Mouse (Mus musculus): ENCODE measurements around the gene Ifnk.

DNA sequence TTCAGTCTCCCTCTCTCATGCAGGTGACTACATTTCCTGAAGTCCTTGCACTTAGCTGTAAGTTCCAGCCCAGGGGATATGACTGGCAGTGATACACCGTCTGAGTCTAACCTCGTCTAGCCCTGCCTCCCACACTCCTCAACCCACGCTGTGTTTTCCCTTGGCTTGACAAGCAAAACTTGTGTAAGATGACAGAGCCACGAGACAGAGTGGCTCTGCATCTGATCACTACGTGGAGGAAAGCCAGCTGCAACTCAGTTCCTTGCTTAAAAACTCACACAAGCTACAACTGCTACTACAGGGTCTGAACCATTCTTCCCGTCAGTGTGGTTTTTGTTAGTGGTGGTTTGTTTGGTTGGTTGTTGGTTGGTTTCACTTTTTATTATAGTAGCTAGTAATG is 11.5 kb upstream of the Ifnk start:
- TF ChIP-seq CTCF (IDR thresholded peaks at IDR 0.05; ENCODE audit: low read depth, low read length) (no peak), TAL1 (conservative IDR thresholded peaks at IDR 0.05; ENCODE audit: low read depth, low read length) (no peak), GATA1 (IDR thresholded peaks at IDR 0.05; ENCODE audit: borderline replicate concordance, low read length) (no peak)
